Mouse (Mus musculus) liver, embryonic 14.5 days (tissue): ENCODE measurements around the gene Fnbp1. TPM values are rescaled to one million over a fixed set of nuclear protein-coding genes. Genes with fewer than 3 reads are reported as not detected.

Experiments used
- ATAC-seq: fragments of 200-750 bp; cut with Nextera tagmentation; 2 replicates; pipeline ENCODE4 v1.8.0; 2017; ENCODE audit warnings: moderate number of reproducible peaks, mild to moderate bottlenecking, moderate library complexity; ENCODE audit not compliant: insufficient read depth
- DNase-seq, 3 experiments: peaks; one replicate each; pipeline ENCODE4 v3.0.0-alpha.2; 2012 to 2013; ENCODE audit warnings: low read depth in 3 of 3, low spot score in 3 of 3
- H3K27ac ChIP-seq: fragments of 300-500 bp; sonication (generic); 2 replicates; pipeline ENCODE4 v1.5.1; 2014; ENCODE audit warnings: moderate library complexity, mild to moderate bottlenecking, control low read depth, inconsistent platforms
- H3K27me3 ChIP-seq: fragments of 300-500 bp; sonication (generic); 2 replicates; pipeline ENCODE4 v1.6.1; 2014; ENCODE audit warnings: mild to moderate bottlenecking, low read length, moderate library complexity; ENCODE audit not compliant: control insufficient read depth, insufficient read depth
- H3K36me3 ChIP-seq: fragments of 300-500 bp; sonication (generic); replicated peaks from 2 replicates; pipeline ENCODE4 v1.6.1; 2014; ENCODE audit warnings: low read depth; ENCODE audit not compliant: control insufficient read depth, insufficient read depth
- H3K4me1 ChIP-seq, 2 experiments: fragments of 200-500 bp in 1 of 2; fragments of 300-500 bp in 1 of 2; sonication (generic) in 1 of 2; replicated peaks; 2 replicates each; pipeline ENCODE4 v1.6.1; 2012 to 2014; ENCODE audit warnings: antibody characterized with exemption in 1 of 2, inconsistent platforms in 1 of 2, low read length in 1 of 2; ENCODE audit not compliant: control insufficient read depth in 2 of 2, insufficient read depth in 2 of 2
- H3K4me2 ChIP-seq: fragments of 300-500 bp; sonication (generic); 2 replicates; pipeline ENCODE4 v1.6.1; 2014; ENCODE audit warnings: low read depth, mild to moderate bottlenecking, control low read depth, moderate library complexity
- H3K4me3 ChIP-seq, 2 experiments: fragments of 200-500 bp in 1 of 2; fragments of 300-500 bp in 1 of 2; sonication (generic) in 1 of 2; 2 replicates each; pipeline ENCODE4 v1.5.1; 2012 to 2014; ENCODE audit warnings: low read depth in 2 of 2, low read length in 2 of 2, mild to moderate bottlenecking in 2 of 2, control low read depth in 1 of 2, inconsistent platforms in 1 of 2, moderate library complexity in 1 of 2; ENCODE audit not compliant: insufficient read depth in 1 of 2
- H3K9ac ChIP-seq: fragments of 300-500 bp; sonication (generic); replicated peaks from 2 replicates; pipeline ENCODE4 v1.6.1; 2014; ENCODE audit warnings: mild to moderate bottlenecking, control low read depth, moderate library complexity
- H3K9me3 ChIP-seq: fragments of 300-500 bp; sonication (generic); 2 replicates; pipeline ENCODE4 v1.6.1; 2016; ENCODE audit warnings: low read length, mixed read lengths; ENCODE audit not compliant: control insufficient read depth
- CTCF ChIP-seq: IDR thresholded peaks from 2 replicates; pipeline ENCODE4 v1.5.1; 2016; ENCODE audit warnings: antibody characterized with exemption, low read depth, control low read depth
- EP300 ChIP-seq: IDR thresholded peaks from 2 replicates; pipeline ENCODE4 v1.6.1; 2016; ENCODE audit warnings: antibody characterized with exemption, low read depth
- WGBS: fragments of 180-500 bp; shearing (Covaris S2); extraction: QIAGEN DNeasy Blood & Tissue Kit; methylation state at CpG from one replicate; pipeline ENCODE4 v1.1.7; 2014; ENCODE audit not compliant: insufficient replicate concordance; 5-methylcytosine and 5-hydroxymethylcytosine counted together
- polyA plus RNA-seq, 2 experiments: library from polyadenylated mRNA; depleted of rRNA in 1 of 2; stranded (reverse) in 1 of 2; unstranded in 1 of 2; fragments of >200 nt; fragmentation: Nextera tagmentation in 1 of 2; extraction: Ambion mirVana in 1 of 2; gene quantifications; 2 replicates each; pipeline versions ENCODE4 v1.2.1 to v1.2.3; 2012 to 2014

Fnbp1 gene
- polyA plus RNA-seq, 2 experiments = 3.9 to 6.4 TPM

DNA sequence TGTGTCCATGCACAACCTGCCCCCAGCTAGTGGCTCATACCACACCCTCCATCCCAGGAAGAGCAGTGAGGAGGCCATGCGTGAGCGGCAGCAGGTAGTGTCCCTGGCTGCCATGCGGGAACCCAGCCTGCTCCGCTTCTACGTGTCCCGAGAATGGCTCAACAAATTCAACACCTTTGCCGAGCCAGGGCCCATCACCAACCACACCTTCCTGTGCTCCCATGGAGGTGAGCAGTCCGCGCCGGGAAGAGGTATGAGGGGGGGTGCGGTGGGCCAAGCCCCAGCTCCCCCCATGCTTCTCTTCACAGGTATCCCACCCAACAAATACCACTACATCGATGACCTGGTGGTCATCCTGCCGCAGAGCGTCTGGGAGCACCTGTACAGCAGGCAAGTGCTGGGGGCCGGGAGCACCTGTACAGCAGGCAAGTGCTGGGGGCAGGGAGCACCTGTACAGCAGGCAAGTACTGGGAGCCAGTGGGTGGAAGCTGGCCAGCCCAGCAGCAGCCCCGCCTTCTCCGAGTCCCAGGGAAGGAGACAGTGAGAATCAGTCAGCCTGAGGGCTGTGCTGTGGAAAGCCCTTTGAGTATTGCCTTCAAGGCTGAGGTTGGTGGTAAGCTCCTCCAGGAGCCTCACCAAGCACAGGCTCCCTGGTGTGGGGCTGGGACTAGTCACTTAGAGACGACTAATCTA is 124.0 kb downstream of the Fnbp1 start:
- Histone ChIP-seq H3K4me3 (no peak overlapping the region), H3K9me3 (no peaks in the 10 kb centered on the region), H3K4me2 (no peak overlapping the region), H3K9ac (no peak overlapping the region), H3K27ac (no peak overlapping the region), H3K36me3 (no peaks in the 10 kb centered on the region), H3K4me1 (no peaks in the 10 kb centered on the region), H3K27me3 (no peaks in the 10 kb centered on the region)
- 85% methylated on average over 18 of the region's 18 CpGs for WGBS
- no peak for ATAC-seq
- TF ChIP-seq EP300 = no peak
- no peak for TF ChIP-seq CTCF
- DNase-seq = no peak

DNA sequence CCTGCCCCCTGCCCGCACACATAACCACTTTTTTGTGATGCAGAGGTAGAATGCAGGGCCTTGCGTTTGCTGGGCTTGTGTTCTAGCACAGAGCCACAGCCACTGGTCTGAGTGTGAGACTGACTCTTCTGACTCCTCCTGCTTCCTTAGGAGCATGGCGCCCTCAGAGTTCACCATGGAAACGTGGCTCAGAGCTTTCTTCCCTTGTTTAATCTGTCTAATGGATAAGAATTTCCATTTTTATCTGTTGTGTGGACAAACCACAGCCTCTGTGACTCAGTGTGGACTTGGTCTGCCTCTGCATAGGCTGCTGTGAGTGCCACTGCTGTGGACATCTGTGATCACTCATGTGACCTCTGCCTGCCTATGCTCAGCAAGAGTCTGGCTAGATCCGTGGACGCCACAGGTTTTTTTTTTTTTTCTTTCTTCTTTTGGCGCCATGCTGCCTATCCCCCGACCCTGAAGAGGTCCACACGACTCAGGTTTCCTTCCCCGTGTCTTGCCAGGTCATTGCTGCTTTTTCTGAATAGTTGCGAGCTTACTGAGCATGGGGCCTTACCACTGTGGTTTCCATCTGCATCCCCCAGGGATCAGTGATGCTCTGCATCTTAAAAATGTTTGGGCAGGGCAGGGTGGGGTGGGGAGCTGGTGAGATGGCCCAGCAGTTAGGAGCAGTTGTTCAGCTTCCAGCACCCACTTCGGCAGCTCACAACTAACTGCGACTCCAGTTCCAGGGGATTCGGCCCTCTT is 128.3 kb downstream of the Fnbp1 start:
- no peak overlapping the region for H3K27ac ChIP-seq
- H3K9me3 ChIP-seq = no peaks in the 10 kb centered on the region
- ATAC-seq (no peak), DNase-seq (no peak)
- no peak overlapping the region for H3K4me3 ChIP-seq
- H3K4me1 ChIP-seq = no peaks in the 10 kb centered on the region
- no peaks in the 10 kb centered on the region for H3K27me3 ChIP-seq
- no peak overlapping the region for H3K4me2 ChIP-seq
- H3K36me3 ChIP-seq = no peaks in the 10 kb centered on the region
- H3K9ac ChIP-seq = no peak overlapping the region
- WGBS = 63% methylated on average over 14 of the region's 14 CpGs
- no peak for TF ChIP-seq CTCF
- no peak for TF ChIP-seq EP300

DNA sequence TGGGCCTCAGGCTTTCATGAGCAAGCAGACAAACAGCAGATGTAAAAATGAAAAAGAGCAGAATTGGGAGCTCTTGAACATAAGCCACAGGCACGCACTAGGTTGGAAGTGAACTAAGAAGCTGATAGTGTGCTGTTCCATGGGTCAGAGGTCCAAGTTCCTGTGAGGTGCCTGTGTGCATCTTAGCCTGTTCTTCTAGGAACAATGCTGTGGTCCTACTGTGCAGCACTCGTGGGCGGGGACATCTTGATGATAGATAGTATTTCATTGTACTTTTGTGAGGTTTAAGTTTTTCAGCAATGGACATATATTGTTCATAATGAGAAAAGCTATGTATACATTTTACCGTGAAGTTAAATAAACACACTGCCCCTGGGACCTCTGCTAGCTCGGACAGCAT is 134.6 kb downstream of the Fnbp1 start:
- no peak overlapping the region for H3K4me3 ChIP-seq
- H3K4me2 ChIP-seq = peak overlapping the region; percentile 69; the same call in 1 of the 2 replicates
- ATAC-seq (no peak), DNase-seq (no peak)
- H3K9ac ChIP-seq = no peak overlapping the region; the same call in 1 of the 2 replicates
- H3K4me1 ChIP-seq = peaks cover 23 to 30% of the 10 kb centered on the region in 2 experiments
- peak overlapping the region; percentile 87 for H3K27ac ChIP-seq
- H3K36me3 ChIP-seq = no peaks in the 10 kb centered on the region
- TF ChIP-seq CTCF = no peak
- no peak for TF ChIP-seq EP300
- 66% methylated on average over 5 of the region's 5 CpGs for WGBS
- H3K9me3 ChIP-seq = no peaks in the 10 kb centered on the region
- no peaks in the 10 kb centered on the region for H3K27me3 ChIP-seq

DNA sequence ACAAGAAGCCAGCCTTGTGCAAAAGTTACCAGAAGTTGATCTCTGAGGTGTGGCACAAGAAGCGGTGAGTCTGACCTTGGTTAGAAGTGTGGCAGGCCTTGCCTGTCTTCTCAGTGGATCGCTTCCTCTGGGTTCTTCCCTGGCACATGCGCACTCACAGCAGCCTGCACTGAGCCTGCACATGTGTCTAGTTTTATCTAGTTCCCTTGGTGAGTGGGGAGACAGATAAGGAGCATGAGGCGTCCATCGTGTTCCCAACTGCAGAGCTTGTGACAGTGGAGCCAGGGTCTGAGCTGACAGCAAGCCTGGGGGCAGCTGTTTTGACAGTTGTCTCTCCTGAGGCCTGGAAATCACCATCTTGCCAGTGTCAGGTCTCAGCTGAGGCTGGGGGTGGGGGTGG is 135.4 kb downstream of the Fnbp1 start:
- 13% methylated on average over 5 of the region's 5 CpGs for WGBS
- peak overlapping the region; percentile 69 for H3K4me2 ChIP-seq
- H3K27ac ChIP-seq = peak overlapping the region; percentile 87
- H3K9me3 ChIP-seq = no peaks in the 10 kb centered on the region
- TF ChIP-seq CTCF (no peak), EP300 (peak; percentile 74)
- no peaks in the 10 kb centered on the region for H3K27me3 ChIP-seq
- H3K36me3 ChIP-seq = no peaks in the 10 kb centered on the region; the same call in 1 of the 2 replicates
- peak overlapping the region; percentile 65 for H3K9ac ChIP-seq
- peaks cover 23 to 30% of the 10 kb centered on the region in 2 experiments for H3K4me1 ChIP-seq
- ATAC-seq (peak; percentile 89), DNase-seq (peak; percentile 77 to 82 (median 79))
- peak overlapping the region; percentile 46 to 47 for H3K4me3 ChIP-seq

DNA sequence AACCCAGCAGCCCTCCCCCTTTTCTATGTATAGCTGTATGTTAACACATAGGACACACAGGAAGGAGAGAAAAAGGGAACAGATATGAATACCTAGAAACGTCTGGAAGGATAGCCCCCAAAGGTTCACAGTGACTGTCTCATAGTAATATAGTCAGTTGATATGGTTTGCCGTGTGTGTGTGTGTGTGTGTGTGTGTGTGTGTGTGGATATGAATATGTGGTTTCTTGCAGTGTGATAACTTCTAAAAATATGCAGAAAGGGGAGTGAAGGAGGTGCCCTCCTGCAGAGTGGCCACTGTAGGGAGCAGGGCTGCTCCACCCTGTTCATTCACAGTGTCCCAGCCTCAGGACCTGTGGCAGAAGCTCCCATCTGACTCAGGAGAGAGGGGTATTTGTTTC is 136.4 kb downstream of the Fnbp1 start:
- WGBS = 15% methylated on average over 2 of the region's 2 CpGs
- Histone ChIP-seq H3K9ac (peak overlapping the region; percentile 65), H3K4me2 (peak overlapping the region; percentile 69)

More for the DNA sequence above, 136.4 kb downstream of the Fnbp1 start:
- H3K4me3 ChIP-seq = peak overlapping the region; percentile 46 to 47
- peaks cover 23 to 30% of the 10 kb centered on the region in 2 experiments for H3K4me1 ChIP-seq
- no peaks in the 10 kb centered on the region for H3K27me3 ChIP-seq
- no peaks in the 10 kb centered on the region for H3K9me3 ChIP-seq
- no peaks in the 10 kb centered on the region; the same call in 1 of the 2 replicates for H3K36me3 ChIP-seq
- ATAC-seq (peak; percentile 55; the same call in 1 of the 2 replicates), DNase-seq (no peak)
- peak overlapping the region; percentile 87 for H3K27ac ChIP-seq
- TF ChIP-seq CTCF (no peak), EP300 (no peak)
